Mouse (Mus musculus) spleen, adult 2 months (tissue): Measurements from ENCODE around the gene Spats2l. TPM values are rescaled to one million over a fixed set of nuclear protein-coding genes. Genes with fewer than 3 reads are reported as not detected.

Source experiments
- DNase-seq, 2 experiments: peaks; one replicate each; pipeline versions ENCODE4 v3.0.0 to v3.0.0-alpha.2; 2012 to 2021; ENCODE audit warnings: low spot score in 2 of 2, low read depth in 1 of 2
- H3K27ac ChIP-seq: fragments of 200-500 bp; 2 replicates; pipeline ENCODE4 v1.5.1; 2012; ENCODE audit warnings: low read length, inconsistent platforms; ENCODE audit not compliant: insufficient read depth
- H3K27me3 ChIP-seq: fragments of 200-500 bp; 2 replicates; pipeline ENCODE4 v1.6.1; 2012; ENCODE audit warnings: mild to moderate bottlenecking, moderate library complexity, low read length, inconsistent platforms; ENCODE audit not compliant: control insufficient read depth, insufficient read depth
- H3K36me3 ChIP-seq: fragments of 200-500 bp; 2 replicates; pipeline ENCODE4 v1.6.1; 2012; ENCODE audit warnings: mild to moderate bottlenecking, low read length, inconsistent platforms; ENCODE audit not compliant: control insufficient read depth, insufficient read depth
- H3K4me1 ChIP-seq: fragments of 200-500 bp; 2 replicates; pipeline ENCODE4 v1.6.1; 2011; ENCODE audit warnings: inconsistent platforms; ENCODE audit not compliant: control insufficient read depth, insufficient read depth, insufficient read length
- H3K4me3 ChIP-seq: fragments of 200-500 bp; 2 replicates; pipeline ENCODE4 v1.5.1; 2011; ENCODE audit warnings: mild to moderate bottlenecking, inconsistent platforms; ENCODE audit not compliant: insufficient read depth, insufficient read length; ENCODE audit errors: extremely low read depth
- CTCF ChIP-seq: fragments of 200-500 bp; IDR thresholded peaks from 2 replicates; pipeline ENCODE4 v1.5.1; 2011; ENCODE audit warnings: mild to moderate bottlenecking, inconsistent platforms; ENCODE audit not compliant: insufficient read depth, insufficient read length, insufficient replicate concordance; ENCODE audit errors: extremely low read depth
- POLR2A ChIP-seq: fragments of 200-500 bp; IDR thresholded peaks from 2 replicates; pipeline ENCODE4 v1.6.1; 2011; ENCODE audit warnings: low read depth, low read length, inconsistent platforms
- WGBS: fragments of 180-500 bp; shearing (Covaris S2); methylation state at CpG from one replicate; pipeline ENCODE4 v1.1.7; 2018; 5-methylcytosine and 5-hydroxymethylcytosine counted together
- polyA plus RNA-seq: library from polyadenylated mRNA; depleted of rRNA; stranded (reverse); fragments of >200 nt; gene quantifications from 2 replicates; pipeline ENCODE4 v1.2.3, GENCODE M21; 2012

Gene Spats2l
- polyA plus RNA-seq, 1 experiment, result 1.1 TPM

DNA sequence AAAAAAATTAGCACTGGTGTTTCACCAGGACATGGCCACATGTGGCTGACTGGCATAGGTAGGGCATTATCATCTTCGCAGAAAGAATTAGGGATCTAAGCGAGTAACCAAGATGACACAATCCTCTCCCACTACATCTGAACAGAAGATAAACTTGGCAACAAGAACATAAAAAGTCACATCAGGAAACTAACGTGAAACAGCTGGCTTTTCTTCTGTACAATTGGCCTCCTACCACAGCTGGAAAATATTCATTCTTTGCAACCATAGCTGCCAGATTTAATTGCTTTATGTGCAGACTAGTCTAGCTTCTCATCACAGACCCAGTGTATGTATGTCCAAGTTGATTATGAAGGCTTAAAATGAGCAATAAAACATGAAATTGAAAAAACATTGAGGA, 131.9 kb downstream of the Spats2l start:
- TF ChIP-seq CTCF, result no peak
- TF ChIP-seq POLR2A, result no peak
- no peak for DNase-seq
- Histone ChIP-seq H3K36me3 (no peaks in the 10 kb centered on the region), H3K4me3 (no peak overlapping the region), H3K27ac (no peak overlapping the region), H3K27me3 (no peaks in the 10 kb centered on the region), H3K4me1 (no peaks in the 10 kb centered on the region)
- 83% methylated on average over 3 of the region's 3 CpGs for WGBS

DNA sequence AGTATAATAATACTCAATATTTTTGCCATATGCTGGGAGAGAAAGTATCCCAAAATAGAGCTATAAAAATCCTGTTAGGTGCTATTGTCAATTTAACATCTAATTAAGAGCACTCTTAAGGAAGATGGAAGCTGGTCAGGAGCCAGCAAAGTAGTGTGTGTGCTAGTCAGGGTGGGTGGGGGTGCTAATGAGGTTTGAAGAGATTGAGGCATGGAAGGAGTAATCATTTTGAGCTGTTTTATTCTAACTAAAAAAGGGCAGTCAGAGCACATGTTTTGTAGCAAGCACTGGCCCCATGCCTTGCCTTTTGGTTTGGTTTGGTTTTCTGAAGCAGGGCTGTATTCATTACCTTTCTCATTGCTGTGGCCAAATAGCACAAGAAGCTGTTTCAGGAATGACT, 132.3 kb downstream of the Spats2l start:
- no peak overlapping the region for H3K27ac ChIP-seq
- DNase-seq, result no peak
- no peak overlapping the region for H3K4me3 ChIP-seq
- no peaks in the 10 kb centered on the region for H3K36me3 ChIP-seq
- no peaks in the 10 kb centered on the region for H3K27me3 ChIP-seq
- TF ChIP-seq CTCF (no peak), POLR2A (no peak)
- H3K4me1 ChIP-seq, result no peaks in the 10 kb centered on the region

DNA sequence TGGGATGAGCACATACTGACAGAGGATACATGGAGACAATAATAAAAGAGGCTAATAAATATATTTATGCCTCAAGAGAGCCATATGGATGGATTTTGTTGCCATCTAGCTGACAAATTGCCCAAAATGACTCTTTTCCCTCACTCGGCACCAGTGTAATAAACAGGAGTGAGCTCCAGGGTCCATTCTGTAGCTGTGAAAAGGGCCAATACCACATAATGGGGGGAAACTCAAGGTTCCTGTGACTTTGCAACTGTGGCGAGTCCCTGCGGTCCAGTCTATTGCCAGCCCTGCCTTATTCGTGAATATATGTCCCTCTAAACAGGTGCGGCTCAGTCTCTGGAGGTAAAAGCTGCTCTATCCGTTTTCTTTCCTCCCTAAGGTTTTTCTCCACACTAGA, 137.6 kb downstream of the Spats2l start:
- TF ChIP-seq POLR2A, result no peak
- no peak for DNase-seq

DNA sequence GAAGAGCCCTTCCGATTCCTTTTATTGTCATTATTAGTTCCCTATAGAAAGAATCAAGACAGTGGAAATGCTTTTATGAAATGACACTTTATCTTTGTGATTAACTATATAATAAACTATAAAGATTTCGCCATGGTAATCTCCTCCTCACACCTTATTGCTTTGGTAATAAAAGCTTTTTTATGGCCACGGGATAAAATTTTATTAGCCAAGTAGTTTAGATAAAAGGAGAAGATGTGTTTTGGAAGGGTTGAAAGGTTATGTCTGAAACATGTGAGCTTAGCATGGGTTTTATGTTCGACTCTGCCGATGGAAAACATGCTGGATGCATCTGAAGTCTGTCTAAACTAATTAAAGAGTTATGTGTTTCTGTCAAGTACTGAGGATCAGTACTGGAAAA, 143.4 kb downstream of the Spats2l start:
- TF ChIP-seq CTCF (no peak), POLR2A (no peak)

More for the DNA sequence above, 137.6 kb downstream of the Spats2l start:
- no peaks in the 10 kb centered on the region for H3K27me3 ChIP-seq
- H3K36me3 ChIP-seq, result no peaks in the 10 kb centered on the region
- no peak overlapping the region for H3K4me3 ChIP-seq
- WGBS, result 88% methylated on average over 6 of the region's 6 CpGs
- no peaks in the 10 kb centered on the region for H3K4me1 ChIP-seq
- no peak overlapping the region for H3K27ac ChIP-seq

DNA sequence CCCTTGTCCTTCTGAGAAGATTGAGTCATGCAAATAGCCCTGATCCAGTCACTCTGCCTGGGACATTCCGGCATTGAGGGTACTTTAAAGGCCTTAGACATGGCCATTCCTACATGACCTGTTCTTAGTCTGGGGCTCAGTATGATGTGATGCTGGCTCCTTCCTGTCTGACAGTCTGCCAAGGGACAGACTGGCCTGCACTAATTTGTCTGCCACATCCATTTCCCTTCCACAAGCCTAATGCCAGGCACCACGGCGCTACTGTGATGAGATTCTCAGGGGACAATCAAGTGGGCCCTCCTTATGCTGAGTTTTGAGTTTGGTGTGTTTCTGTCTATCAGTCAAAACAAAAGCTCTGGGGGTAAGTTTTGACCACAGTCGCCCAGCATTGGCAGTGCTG, 144.6 kb downstream of the Spats2l start:
- H3K4me1 ChIP-seq, result no peaks in the 10 kb centered on the region
- H3K27me3 ChIP-seq, result no peaks in the 10 kb centered on the region
- no peaks in the 10 kb centered on the region for H3K36me3 ChIP-seq
- TF ChIP-seq POLR2A (no peak), CTCF (no peak)
- WGBS, result 76% methylated on average over 4 of the region's 4 CpGs
- no peak for DNase-seq
- H3K27ac ChIP-seq, result no peak overlapping the region
- no peak overlapping the region for H3K4me3 ChIP-seq

More for the DNA sequence above, 143.4 kb downstream of the Spats2l start:
- Histone ChIP-seq H3K4me1 (no peaks in the 10 kb centered on the region), H3K36me3 (no peaks in the 10 kb centered on the region), H3K27ac (no peak overlapping the region), H3K4me3 (no peak overlapping the region), H3K27me3 (no peaks in the 10 kb centered on the region)
- 83% methylated on average over 5 of the region's 5 CpGs for WGBS
- no peak for DNase-seq

DNA sequence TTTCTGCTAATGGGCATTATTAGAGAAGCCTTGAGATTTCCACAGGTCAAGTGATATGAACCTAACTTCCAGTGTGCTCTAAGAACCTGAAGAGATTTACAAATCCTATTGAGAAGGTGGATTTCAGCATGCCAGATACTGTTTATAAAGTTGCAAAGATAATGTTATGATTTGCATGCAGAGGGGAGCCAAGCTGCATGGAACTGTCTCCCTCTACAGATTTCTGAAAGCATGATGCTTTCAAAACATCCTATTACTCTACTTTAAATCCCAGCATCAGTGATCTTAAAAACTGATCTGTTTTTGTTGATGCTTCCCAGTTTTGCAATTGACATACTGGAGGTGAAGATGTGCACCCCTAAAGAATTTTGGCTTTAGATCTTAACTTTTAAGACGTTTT, 160.3 kb downstream of the Spats2l start:
- no peak for TF ChIP-seq CTCF
- TF ChIP-seq POLR2A, result no peak
- no peak for DNase-seq
- H3K4me1 ChIP-seq, result no peaks in the 10 kb centered on the region
- no peak overlapping the region for H3K4me3 ChIP-seq
- no peak overlapping the region for H3K27ac ChIP-seq
- 67% methylated on average over 1 of the region's 1 CpGs for WGBS
- H3K27me3 ChIP-seq, result no peaks in the 10 kb centered on the region
- H3K36me3 ChIP-seq, result no peaks in the 10 kb centered on the region

DNA sequence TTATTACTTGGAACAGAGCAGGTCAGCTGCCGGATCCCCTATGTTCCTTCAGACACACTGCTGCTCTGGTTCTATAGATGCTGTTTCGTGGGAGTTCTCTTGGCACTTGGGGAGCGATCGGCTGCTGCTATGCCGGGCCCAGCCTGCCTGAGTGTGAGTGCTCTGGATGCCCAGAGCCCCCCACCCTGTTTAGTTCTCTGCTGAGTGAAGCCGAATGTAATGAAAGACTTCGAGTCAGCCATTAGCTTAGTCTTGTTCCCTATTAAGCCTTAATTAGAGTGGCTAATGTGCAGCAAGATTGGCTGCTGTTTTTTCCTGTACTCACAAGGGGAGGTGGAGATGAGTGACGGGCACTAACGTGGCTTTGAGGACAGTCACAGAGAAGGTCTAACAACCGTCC, 166.7 kb downstream of the Spats2l start:
- DNase-seq, result no peak
- WGBS, result 85% methylated on average over 10 of the region's 10 CpGs
- TF ChIP-seq CTCF, result no peak
- no peak for TF ChIP-seq POLR2A
- H3K27me3 ChIP-seq, result no peaks in the 10 kb centered on the region
- no peak overlapping the region for H3K27ac ChIP-seq
- H3K4me1 ChIP-seq, result no peaks in the 10 kb centered on the region
- no peak overlapping the region for H3K4me3 ChIP-seq
- H3K36me3 ChIP-seq, result no peaks in the 10 kb centered on the region
